Mouse (Mus musculus): Measurements from ENCODE around the gene Inpp5a.

DNA sequence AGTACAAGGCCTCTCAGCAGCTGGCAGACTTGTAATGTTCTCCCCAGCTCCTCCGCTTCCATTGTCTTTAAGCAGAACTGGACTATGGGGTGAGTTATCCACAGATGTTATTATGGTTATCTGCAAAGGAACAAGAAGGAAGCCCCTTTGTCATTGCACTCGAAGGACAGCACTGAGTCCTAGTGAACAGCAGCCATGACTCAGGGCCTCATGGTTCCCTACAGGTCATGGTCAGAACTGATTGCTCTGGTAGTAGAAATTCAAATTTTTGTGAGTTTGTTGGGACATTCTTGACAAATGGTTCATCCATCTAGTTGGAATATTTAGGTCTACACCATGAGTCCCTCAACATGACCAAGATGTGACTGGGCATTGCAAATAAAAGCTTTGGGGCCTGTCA lies 81.6 kb downstream of the Inpp5a start:
- TF ChIP-seq CEBPB (IDR thresholded peaks at IDR 0.05; ENCODE audit: insufficient read depth, poor library complexity, severe bottlenecking), result no peak
- TF ChIP-seq POLR2AphosphoS2 (IDR thresholded peaks at IDR 0.05; ENCODE audit: insufficient read length, low read depth), result no peak
- TF ChIP-seq POLR2A (IDR thresholded peaks at IDR 0.05; ENCODE audit: insufficient read length, low read depth), result no peak
- TF ChIP-seq USF1 (IDR thresholded peaks at IDR 0.05; ENCODE audit: low read depth), result no peak
- TF ChIP-seq MYOG (IDR thresholded peaks at IDR 0.05; ENCODE audit: control insufficient read depth in 1 of 3, insufficient read depth in 1 of 3, insufficient read length in 2 of 3, low read depth in 2 of 3), result no peak

Data from myocyte (in vitro differentiated cells).